Mouse (Mus musculus): ENCODE measurements around the gene Evl. TPM values are rescaled to one million over a fixed set of nuclear protein-coding genes. Genes with fewer than 3 reads are reported as not detected.

The Evl gene
- total RNA-seq, 2 experiments from 2014 or later, result 260 to 266 TPM

- peak; percentile 36 to 93 for DNase-seq (ENCODE audit: low spot score in 2 of 2)
- intact Hi-C loops (cut with DNase I), result no loop called here
These were observed 24.8 kb downstream of the Evl start for GRCm38 (mm10) chr12:108579156-108579871.

- DNase-seq (ENCODE audit: low spot score in 2 of 2), result no peak
- intact Hi-C loops (cut with DNase I), result no loop called here
These were observed 29.3 kb downstream of the Evl start for GRCm38 (mm10) chr12:108583775-108584174.

DNA sequence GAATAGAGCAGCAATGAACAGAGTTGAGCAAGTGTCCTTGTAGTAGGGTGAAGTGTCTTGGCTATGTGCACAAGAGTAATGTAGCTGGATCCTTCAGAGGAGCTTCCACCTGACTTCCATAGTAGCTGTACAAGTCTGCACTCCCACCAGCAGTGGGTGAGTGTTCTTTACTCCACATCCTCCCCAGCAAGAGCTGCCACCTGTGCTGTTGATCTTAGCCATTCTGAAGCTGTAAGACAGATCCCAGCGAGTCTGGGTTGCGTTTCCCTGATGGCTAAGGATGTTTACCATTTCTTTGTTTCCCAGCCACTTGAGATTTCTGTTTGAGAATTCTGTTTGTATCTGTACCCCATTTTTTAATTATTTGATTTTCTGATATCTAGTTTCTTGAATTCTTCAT lies 35.6 kb downstream of the Evl start:
- no peak for DNase-seq (ENCODE audit: low spot score in 2 of 2)
- intact Hi-C loops (cut with DNase I), result no loop called here

DNA sequence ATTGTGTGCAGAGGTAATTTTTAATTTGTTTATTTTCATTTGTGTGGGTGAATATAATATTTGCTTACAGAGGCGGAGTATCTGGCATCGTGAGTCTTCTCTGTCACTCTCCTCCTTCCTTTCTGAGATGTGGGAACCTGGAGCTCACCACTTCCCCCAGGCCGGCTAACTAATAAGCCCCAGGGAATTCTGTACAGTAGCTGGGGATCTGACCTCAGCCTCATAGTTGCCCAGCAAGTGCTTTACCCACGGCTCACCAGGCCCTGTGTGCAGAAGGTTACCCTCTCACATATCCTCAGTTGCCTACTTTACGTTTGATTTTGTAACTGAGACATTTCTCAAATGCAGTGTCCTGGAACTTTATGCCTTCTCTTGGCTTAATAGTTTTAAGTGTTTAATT lies 37.1 kb downstream of the Evl start:
- DNase-seq (ENCODE audit: low spot score in 2 of 2), result no peak
- intact Hi-C loops (cut with DNase I), result no loop called here

DNA sequence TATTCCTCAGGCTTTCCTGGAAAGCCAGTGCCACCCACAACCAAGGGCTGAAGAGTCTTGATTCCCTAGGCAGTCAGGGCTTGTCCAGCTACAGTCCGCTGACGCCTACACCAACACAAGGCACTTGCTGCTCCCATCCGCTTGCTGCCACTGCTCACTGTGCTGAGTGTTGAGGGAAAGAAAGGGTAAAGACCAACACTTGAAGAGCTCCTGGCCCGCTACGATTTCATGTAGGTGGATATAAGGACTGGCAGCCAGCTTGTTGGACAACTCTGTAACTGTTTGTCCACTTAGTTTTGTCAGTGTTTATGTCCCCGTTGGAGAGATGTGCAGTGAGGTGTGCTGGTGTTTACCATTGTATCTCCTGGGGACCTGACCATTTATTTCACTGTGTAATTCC lies 38.3 kb downstream of the Evl start:
- intact Hi-C loops (cut with DNase I), result no loop called here
- DNase-seq (ENCODE audit: low spot score in 2 of 2), result no peak

DNA sequence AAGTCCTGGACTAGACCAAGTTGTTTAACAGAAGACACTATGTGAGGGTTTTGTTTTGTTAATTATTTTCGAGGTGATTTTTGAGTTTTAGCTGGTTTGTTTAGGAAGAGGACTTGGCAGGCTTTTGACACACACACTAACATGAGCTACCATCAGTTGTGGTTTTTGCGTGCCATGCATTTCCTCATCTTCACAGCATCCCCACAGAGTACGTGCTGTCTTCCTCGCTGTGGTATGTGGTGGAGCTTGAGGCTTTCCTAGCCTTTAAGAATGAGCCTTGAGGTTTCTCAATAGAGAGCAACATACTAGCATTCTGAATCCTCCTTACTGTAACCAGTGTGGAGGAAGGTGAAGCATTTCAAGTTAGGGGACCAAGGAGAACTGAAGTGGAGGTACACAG lies 46.3 kb downstream of the Evl start:
- no peak for DNase-seq (ENCODE audit: low spot score in 2 of 2)
- intact Hi-C loops (cut with DNase I), result no loop called here

DNA sequence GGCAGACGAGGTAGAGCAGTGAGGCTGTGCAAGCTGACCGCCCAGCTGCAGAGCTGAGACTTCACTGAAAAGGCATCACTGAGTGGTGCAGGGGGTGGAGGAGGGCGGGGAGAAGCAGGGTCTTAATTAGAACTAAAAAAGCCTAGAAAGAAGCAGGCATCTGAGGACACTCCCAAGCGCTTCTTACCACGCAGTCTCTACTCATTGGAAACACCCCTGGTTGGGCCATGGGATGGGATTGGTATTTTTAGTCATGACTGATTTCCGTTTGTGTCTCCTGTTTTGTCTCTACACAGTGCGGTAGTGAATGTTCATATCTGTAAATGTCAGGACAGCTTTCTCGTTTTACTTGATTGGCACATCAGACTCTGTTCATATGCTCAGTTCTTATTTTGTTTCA lies 46.8 kb downstream of the Evl start:
- intact Hi-C loops (cut with DNase I), result no loop called here
- DNase-seq (ENCODE audit: low spot score in 2 of 2), result peak; percentile 44 to 84

GRCm38 (mm10) chr12:108604546-108604945 lies 50.0 kb downstream of the Evl start:
- intact Hi-C loops (cut with DNase I), result no loop called here

GRCm38 (mm10) chr12:108605521-108606281 lies 51.2 kb downstream of the Evl start:
- DNase-seq (ENCODE audit: low spot score in 2 of 2), result peak; percentile 30 to 64
- intact Hi-C loops (cut with DNase I), result loop anchor here (5.0 kb wide), 1 partner anchor 48 kb away; no protein-coding TSS in a partner anchor

More at GRCm38 (mm10) chr12:108604546-108604945, 50.0 kb downstream of the Evl start:
- DNase-seq (ENCODE audit: low spot score in 2 of 2), result no peak

GRCm38 (mm10) chr12:108606321-108606720 lies 51.8 kb downstream of the Evl start:
- intact Hi-C loops (cut with DNase I), result loop anchor here (5.0 kb wide), 1 partner anchor 49 kb away; no protein-coding TSS in a partner anchor
- DNase-seq (ENCODE audit: low spot score in 2 of 2), result peak in 1 of 2 experiments; percentile 12

DNA sequence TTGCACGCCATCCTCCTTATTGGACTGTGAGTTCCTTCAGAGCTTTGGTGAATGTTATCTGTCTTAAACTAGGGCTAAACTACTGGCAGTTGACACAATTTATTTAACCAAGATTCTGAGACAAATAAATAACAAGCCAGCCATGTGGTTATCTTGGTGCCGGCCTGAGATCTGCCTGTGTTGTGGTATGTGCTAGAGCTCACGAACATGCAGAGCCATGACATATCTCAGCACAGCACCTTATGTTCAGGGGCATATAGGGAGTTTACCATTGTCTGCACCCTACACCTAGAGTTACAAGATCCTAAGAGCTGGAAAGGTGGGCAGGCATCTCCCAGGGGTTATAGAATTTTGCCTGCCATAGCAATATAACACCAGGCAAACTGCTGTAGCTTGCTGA lies 54.9 kb downstream of the Evl start:
- intact Hi-C loops (cut with DNase I), result loop anchor here (5.0 kb wide), 1 partner anchor 52 kb away; no protein-coding TSS in a partner anchor

GRCm38 (mm10) chr12:108610255-108610654 lies 55.7 kb downstream of the Evl start:
- intact Hi-C loops (cut with DNase I), result no loop called here
- DNase-seq (ENCODE audit: low spot score in 2 of 2), result no peak

More for the DNA sequence above, 54.9 kb downstream of the Evl start:
- DNase-seq (ENCODE audit: low spot score in 2 of 2), result no peak

GRCm38 (mm10) chr12:108613081-108613480 lies 58.6 kb downstream of the Evl start:
- DNase-seq (ENCODE audit: low spot score in 2 of 2), result peak; percentile 62 to 63
- intact Hi-C loops (cut with DNase I), result loop anchor here (2.0 kb wide), 1 partner anchor 146 kb away; no protein-coding TSS in a partner anchor

DNA sequence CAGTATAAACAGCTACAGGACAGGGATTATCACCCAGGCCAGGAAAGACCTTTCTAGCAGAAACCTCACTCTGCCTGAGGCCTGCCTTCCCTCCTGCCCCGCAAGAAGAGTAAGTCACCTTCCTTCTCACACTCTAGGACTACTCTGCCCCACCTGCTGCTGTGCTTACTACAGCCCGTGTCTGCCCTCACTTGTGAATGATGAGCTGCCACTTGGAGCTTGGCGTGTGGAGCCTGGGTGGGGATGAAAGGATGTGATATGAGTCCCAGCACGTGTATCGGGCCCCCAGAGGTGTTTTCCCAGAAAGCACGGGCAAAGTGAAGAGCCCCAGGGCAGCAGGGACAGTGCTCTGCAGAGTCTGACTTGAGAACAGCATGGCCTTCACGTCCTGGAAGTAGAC lies 63.0 kb downstream of the Evl start:
- intact Hi-C loops (cut with DNase I), result no loop called here
- DNase-seq (ENCODE audit: low spot score in 2 of 2), result no peak

DNA sequence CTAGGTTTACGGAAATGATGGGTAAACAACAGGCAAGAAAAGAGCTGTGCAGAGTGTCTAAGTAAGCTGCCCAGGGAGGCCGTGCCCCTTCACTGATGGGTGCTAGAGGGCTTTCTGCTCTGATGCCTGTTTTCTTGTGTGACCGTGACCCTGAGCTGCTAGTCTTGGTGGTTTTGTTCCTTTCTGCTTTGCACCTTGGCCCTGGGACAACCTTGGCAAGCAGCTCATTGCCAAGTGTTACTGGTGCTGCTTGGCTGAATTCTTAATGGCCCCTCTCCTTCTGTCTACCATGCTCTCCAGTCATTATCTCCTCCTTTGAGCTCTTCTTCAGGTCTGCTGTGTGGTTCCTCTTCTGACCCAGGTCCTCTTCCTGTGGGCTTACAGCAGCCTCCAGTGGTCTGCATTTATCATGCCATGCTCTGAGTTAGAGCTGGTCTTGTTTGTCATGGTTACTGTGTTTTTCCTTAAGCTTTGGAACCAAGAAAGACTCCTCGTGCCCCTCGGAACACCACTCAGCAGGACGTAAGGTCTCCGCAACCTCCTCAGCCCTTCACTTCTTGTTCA lies 65.4 kb downstream of the Evl start:
- intact Hi-C loops (cut with DNase I), result no loop called here
- no peak for DNase-seq (ENCODE audit: low spot score in 2 of 2)

- DNase-seq (ENCODE audit: low spot score in 2 of 2), result no peak
- intact Hi-C loops (cut with DNase I), result no loop called here
These were observed 67.9 kb downstream of the Evl start for GRCm38 (mm10) chr12:108622406-108622805.

DNA sequence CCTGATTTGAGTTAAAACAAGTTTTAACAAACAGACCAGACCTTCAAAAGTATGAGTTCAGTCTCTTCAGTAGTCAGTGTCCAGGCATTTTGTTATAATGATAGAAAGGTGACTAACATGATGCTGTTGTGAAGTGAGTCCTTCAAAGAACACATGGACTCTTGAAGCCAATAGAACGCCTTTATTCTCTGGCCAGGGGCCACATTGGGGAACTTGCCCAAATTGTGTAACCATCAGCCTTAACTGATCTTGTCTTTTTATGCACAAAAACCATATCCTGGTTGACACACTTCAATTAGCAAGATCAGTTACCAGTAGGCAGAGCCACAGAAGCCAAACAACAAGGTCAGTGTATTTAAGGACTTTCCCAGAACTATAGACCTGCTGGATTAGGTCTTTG lies 75.0 kb downstream of the Evl start:
- intact Hi-C loops (cut with DNase I), result no loop called here
- DNase-seq (ENCODE audit: low spot score in 2 of 2), result no peak

DNA sequence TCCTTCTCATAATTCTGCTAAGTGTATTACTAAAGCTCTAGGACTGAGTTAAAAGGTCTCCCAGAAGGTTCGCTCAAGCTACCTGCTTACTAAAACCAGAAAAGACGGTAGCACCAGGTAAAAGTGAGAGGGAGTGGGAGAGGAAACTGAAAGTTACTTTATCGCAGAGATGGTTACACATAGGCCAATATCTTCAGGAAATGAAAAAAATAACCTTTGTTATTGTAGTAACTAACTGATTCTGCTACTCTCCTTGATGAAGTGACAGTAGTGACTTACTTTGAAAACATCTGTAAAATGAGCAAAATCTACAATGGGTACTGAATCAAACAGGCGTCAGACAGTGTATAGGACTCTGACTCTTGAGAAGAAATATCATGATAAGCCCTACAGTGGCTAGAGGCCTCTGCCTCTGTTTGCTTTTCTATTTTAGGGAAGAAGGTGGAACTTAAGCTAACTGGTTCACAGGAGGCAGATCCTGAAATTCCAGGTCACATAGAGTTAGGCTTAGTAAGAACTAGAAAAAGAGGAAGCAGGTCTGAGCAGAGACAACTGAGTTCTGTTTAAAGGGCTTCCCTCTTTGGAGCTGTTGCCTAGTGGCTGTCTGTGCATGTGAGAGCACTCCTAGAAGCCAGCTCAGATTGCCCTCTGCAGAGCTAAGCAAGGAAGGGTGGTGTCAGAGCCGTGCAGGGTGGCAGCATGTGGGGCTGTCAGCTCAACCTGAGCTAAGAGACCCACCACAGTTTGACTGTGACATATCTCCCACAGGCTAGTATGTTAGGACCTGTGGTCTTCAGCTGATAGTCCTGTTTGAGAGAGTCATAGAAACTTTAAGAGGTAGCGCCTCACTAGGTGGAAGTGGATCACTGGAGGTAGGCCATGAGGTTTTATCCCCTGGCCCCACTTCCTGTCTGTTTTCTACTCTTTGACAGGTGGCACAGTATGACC lies 76.5 kb downstream of the Evl start:
- intact Hi-C loops (cut with DNase I), result no loop called here
- no peak for DNase-seq (ENCODE audit: low spot score in 2 of 2)

DNA sequence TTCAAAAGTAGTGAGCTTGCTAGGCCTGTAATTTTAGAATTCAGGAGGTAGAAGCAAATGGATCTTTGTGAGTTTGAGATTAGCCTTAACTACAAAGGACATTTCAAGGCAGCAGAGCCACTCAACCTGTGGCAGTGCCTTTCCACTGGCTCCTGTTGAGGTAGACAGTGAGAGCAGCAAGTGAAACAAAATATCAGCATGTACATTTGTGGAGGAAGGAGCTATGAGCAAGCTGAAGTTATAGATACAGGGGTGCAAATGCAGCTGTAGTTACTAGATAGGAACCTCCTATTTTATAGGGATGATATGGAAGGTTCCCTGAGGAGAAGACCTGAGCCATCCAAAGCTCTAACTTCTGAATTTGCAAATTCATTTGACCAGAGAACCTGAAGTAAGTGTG lies 78.0 kb downstream of the Evl start:
- no peak for DNase-seq (ENCODE audit: low spot score in 2 of 2)
- intact Hi-C loops (cut with DNase I), result no loop called here

Measured in left cerebral cortex, postnatal 25 days (tissue).